Mouse (Mus musculus): Measurements from ENCODE around the gene Dagla. TPM values are rescaled to one million over a fixed set of nuclear protein-coding genes. Genes with fewer than 3 reads are reported as not detected.

Dagla gene
- polyA plus RNA-seq, 1 experiment from 2014 or later, result 2.5 TPM

GRCm38 (mm10) chr19:10203848-10204615 is 100.6 kb downstream of the Dagla start, which contains the start of the genes Tmem258 and Fen1:
Gene Tmem258 (plus strand): TSS chr19:10204014.
Gene Fen1 (minus strand): TSS chr19:10204169.
- peak within 1 kb of the TSS; percentile 86 for H3K9ac ChIP-seq
- ATAC-seq (ENCODE audit: low FRiP score, low read depth), result peak; percentile 93
- peaks cover 62% of the 10 kb centered on the region for H3K36me3 ChIP-seq
- under 1% methylated on average over 40 of the region's 40 CpGs for WGBS
- peaks cover 17% of the 10 kb centered on the region for H3K4me1 ChIP-seq
- H3K9me3 ChIP-seq, result no peaks in the 10 kb centered on the region
- H3K27ac ChIP-seq, result peak within 1 kb of the TSS; percentile 84
- H3K27me3 ChIP-seq, result no peaks in the 10 kb centered on the region
- peak within 1 kb of the TSS; percentile 93 for H3K4me2 ChIP-seq (replicated peaks)
- peak within 1 kb of the TSS; percentile 91 for H3K4me3 ChIP-seq

DNA sequence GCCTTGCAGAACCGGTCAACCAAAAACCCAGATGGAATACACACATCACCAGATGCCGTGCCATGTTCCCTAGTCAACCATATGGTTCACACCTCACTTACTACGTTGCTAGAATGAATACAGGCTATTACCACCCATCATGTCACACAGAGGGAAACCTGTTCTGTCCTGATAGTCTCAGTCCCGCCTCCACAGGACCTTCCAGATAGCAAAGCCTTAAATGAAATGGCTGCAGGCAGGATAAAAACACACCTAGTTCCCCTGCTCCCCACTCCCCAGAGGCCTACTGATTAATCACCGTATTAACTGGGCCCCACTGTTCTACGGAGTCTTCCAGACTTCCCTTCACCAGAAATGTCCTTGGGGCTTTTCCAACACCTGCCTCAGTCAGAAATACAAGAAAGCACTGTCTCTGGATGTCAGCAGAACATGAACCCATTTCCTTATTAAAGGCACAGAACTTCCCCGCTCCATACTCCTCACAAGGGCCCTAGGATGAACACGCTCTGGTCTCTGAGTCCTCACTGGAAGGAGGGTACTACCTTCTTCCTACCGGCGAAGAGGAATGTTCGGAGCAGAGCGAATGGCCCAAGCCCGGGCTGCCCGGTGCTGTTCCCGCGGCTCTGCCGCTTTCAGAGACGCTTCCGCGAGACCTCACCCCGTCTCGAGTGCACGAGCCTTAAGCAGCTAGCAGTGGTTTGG is 101.4 kb downstream of the Dagla start:
- WGBS, result 2% methylated on average over 23 of the region's 23 CpGs
- peak overlapping the region; percentile 91 for H3K4me3 ChIP-seq
- no peaks in the 10 kb centered on the region for H3K27me3 ChIP-seq
- peak overlapping the region; percentile 84 for H3K27ac ChIP-seq
- peaks cover 17% of the 10 kb centered on the region for H3K4me1 ChIP-seq
- H3K9me3 ChIP-seq, result no peaks in the 10 kb centered on the region
- no peak for ATAC-seq (ENCODE audit: low FRiP score, low read depth)
- peak overlapping the region; percentile 93 for H3K4me2 ChIP-seq (replicated peaks)
- peak overlapping the region; percentile 86 for H3K9ac ChIP-seq
- H3K36me3 ChIP-seq, result peaks cover 55% of the 10 kb centered on the region

DNA sequence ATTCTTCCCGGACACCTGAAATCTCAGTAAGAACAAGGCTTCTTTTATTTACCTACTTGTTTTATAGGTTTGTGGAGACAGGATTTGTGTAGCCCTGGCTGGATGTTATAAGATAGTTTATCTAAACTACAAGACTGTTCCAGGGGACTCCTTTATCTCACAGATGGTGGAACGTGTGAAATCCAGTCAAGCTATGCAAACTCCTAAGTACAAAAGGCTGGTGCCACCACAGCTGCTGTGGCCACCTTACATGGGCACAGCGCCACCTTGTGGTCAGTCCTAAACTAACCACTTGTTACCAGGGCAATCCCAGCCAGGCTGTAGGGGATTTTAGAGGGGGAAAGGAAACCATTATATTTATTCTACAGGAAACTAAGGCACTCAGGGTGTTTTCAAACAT is 106.0 kb downstream of the Dagla start:
- ATAC-seq (ENCODE audit: low FRiP score, low read depth), result no peak; the same call in 1 of the 2 replicates
- Histone ChIP-seq H3K4me3 (no peak overlapping the region), H3K4me2 (replicated peaks) (no peak overlapping the region), H3K4me1 (peaks cover 9% of the 10 kb centered on the region), H3K9ac (no peak overlapping the region), H3K27me3 (no peaks in the 10 kb centered on the region), H3K9me3 (no peaks in the 10 kb centered on the region), H3K27ac (no peak overlapping the region), H3K36me3 (peaks cover 67% of the 10 kb centered on the region)
- 28% methylated on average over 3 of the region's 3 CpGs for WGBS

DNA sequence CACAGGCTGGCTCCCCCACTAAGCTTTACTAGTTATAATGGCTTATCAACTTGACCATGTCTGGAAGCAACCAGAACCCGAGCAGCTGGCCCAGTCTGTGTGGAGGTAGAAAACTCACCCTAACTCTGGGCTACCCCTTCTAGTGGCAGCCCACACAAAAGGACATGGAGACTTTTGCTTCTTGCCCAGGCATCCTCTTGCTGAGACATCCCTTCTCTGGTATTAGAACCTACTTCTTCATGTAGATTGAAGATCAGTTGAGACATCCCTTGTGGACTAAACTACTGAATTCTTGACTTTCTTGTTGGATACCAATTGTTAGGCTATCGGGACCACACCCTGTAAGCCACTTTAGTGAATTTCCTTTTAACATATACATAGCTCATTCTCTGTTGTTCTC is 106.4 kb downstream of the Dagla start:
- ATAC-seq (ENCODE audit: low FRiP score, low read depth), result no peak
- 66% methylated on average over 2 of the region's 2 CpGs for WGBS
- H3K27me3 ChIP-seq, result no peaks in the 10 kb centered on the region
- no peak overlapping the region for H3K4me2 ChIP-seq (replicated peaks)
- H3K36me3 ChIP-seq, result peaks cover 71% of the 10 kb centered on the region
- peaks cover 8% of the 10 kb centered on the region for H3K4me1 ChIP-seq
- no peak overlapping the region for H3K4me3 ChIP-seq
- H3K9me3 ChIP-seq, result no peaks in the 10 kb centered on the region
- no peak overlapping the region for H3K27ac ChIP-seq
- H3K9ac ChIP-seq, result no peak overlapping the region

GRCm38 (mm10) chr19:10197130-10197529 is 107.5 kb downstream of the Dagla start:
- H3K27ac ChIP-seq, result no peak overlapping the region
- 0 out of 2 replicates have a peak overlapping the region, but pooled peaks have one; percentile 9 for H3K9ac ChIP-seq
- WGBS, result 81% methylated on average over 4 of the region's 4 CpGs
- no peaks in the 10 kb centered on the region for H3K4me1 ChIP-seq
- H3K36me3 ChIP-seq, result peaks cover 83% of the 10 kb centered on the region
- H3K9me3 ChIP-seq, result no peaks in the 10 kb centered on the region
- no peak for ATAC-seq (ENCODE audit: low FRiP score, low read depth)
- H3K4me2 ChIP-seq (replicated peaks), result no peak overlapping the region
- H3K27me3 ChIP-seq, result no peaks in the 10 kb centered on the region
- no peak overlapping the region for H3K4me3 ChIP-seq

Other genes with a start within 250 kb of the Dagla start
- gene Fads2, start 203.1 kb downstream of the Dagla start, polyA plus RNA-seq (2015; fragmentation: Nextera tagmentation; extraction: Ambion mirVana), result 92.0 and 93.2 TPM in 2 replicates
- 115 and 119 TPM in 2 replicates for gene Fads1, start 122.0 kb downstream of the Dagla start, polyA plus RNA-seq (2015; fragmentation: Nextera tagmentation; extraction: Ambion mirVana)
- gene Tmem258, start 100.9 kb downstream of the Dagla start, polyA plus RNA-seq (2015; fragmentation: Nextera tagmentation; extraction: Ambion mirVana), result 475 and 492 TPM in 2 replicates
- gene Fen1, start 100.7 kb downstream of the Dagla start, polyA plus RNA-seq (2015; fragmentation: Nextera tagmentation; extraction: Ambion mirVana), result 78.4 and 82.0 TPM in 2 replicates
- gene Myrf, start 64.1 kb downstream of the Dagla start, polyA plus RNA-seq (2015; fragmentation: Nextera tagmentation; extraction: Ambion mirVana), result 1.3 and 1.9 TPM in 2 replicates
- 0.69 and 1.1 TPM in 2 replicates for gene Syt7, start 84.2 kb upstream of the Dagla start, polyA plus RNA-seq (2015; fragmentation: Nextera tagmentation; extraction: Ambion mirVana)
- gene Lrrc10b, start 152.6 kb upstream of the Dagla start, polyA plus RNA-seq (2015; fragmentation: Nextera tagmentation; extraction: Ambion mirVana), result 0.25 and 0.37 TPM in 2 replicates
- not detected in 2 replicates for gene Ppp1r32, start 178.1 kb upstream of the Dagla start, polyA plus RNA-seq (2015; fragmentation: Nextera tagmentation; extraction: Ambion mirVana)
- gene Cpsf7, start 220.4 kb upstream of the Dagla start, polyA plus RNA-seq (2015; fragmentation: Nextera tagmentation; extraction: Ambion mirVana), result 48.5 and 51.4 TPM in 2 replicates
- gene Sdhaf2, start 221.3 kb upstream of the Dagla start, polyA plus RNA-seq (2015; fragmentation: Nextera tagmentation; extraction: Ambion mirVana), result 60.4 and 66.2 TPM in 2 replicates

All from limb, embryonic 13.5 days (tissue).